Mouse (Mus musculus): ENCODE measurements around the gene Impg1. TPM values are rescaled to one million over a fixed set of nuclear protein-coding genes. Genes with fewer than 3 reads are reported as not detected.
A peak's percentile ranks its signal among the peaks of the same experiment; 100 is the strongest.

The Impg1 gene
- polyA plus RNA-seq (2015; fragmentation: Nextera tagmentation; extraction: Ambion mirVana), result not detected in 2 replicates

DNA sequence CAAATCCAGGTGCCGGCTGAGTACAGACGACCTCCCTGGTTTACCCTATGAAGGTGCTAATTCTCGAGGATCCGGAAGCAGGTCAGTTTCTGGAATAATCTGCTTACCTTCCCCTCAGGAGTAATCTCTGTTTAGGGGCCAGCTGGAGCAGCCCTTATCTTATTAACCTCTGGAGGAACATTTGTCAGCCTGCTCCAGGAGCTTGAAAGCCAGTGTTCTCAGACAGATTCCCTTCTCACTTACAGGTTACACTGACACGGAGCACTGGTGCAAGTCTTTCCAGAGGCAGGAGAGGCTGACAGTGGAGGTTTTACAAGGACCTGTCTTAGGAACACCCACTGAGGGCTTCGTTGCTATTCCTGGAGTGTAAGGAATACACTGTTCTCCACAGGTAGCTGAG lies at the start of gene Impg1:
Gene Impg1 (minus strand): TSS at position 101 of the 400 bp plus-strand sequence.
- no peak within 1 kb of the TSS for H3K27ac ChIP-seq
- H3K27me3 ChIP-seq, result no peaks in the 10 kb centered on the region
- no peak within 1 kb of the TSS for H3K4me3 ChIP-seq
- no peak within 1 kb of the TSS for H3K4me2 ChIP-seq
- H3K9ac ChIP-seq, result no peak within 1 kb of the TSS
- no peak for ATAC-seq (ENCODE audit: low FRiP score)
- no peaks in the 10 kb centered on the region for H3K36me3 ChIP-seq
- H3K9me3 ChIP-seq, result no peaks in the 10 kb centered on the region
- 63% methylated on average over 6 of the region's 6 CpGs for WGBS
- H3K4me1 ChIP-seq (replicated peaks), result 0 out of 2 replicates have a peak, but pooled peaks cover 3% of the 10 kb centered on the region

DNA sequence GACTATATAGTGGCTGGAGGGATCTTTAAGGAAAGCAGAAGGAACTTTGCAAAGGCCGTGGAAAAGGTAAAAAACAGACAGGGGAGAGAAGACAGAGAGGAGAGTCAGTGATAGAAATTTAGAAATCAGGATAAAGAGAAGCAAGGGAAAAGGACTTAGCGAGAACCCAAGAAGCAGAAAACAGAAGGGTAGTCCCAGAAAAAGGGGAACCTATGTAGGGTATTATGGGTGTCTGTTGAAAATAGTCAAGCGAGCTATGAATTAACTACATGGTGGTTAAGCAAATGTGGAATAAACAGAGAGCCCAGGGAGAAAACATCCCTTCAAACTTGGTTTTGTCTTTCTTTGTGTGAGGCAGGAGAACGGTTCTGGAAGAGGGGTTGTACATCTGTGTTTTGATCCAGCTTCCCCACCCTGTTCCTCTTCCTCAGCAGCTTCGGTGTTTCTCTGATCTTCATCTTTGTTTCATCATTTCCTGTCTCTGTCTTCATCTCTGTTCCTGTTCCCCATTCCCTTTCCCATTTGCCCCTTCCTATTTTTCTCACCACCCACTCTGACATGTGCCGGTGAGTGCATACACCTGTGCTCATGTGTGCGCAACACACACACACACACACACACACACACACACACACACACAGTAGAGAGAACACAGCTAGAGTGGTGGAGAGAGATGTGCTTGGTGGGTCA lies 44.3 kb upstream of the Impg1 start:
- no peak overlapping the region for H3K4me3 ChIP-seq
- no peaks in the 10 kb centered on the region for H3K27me3 ChIP-seq

DNA sequence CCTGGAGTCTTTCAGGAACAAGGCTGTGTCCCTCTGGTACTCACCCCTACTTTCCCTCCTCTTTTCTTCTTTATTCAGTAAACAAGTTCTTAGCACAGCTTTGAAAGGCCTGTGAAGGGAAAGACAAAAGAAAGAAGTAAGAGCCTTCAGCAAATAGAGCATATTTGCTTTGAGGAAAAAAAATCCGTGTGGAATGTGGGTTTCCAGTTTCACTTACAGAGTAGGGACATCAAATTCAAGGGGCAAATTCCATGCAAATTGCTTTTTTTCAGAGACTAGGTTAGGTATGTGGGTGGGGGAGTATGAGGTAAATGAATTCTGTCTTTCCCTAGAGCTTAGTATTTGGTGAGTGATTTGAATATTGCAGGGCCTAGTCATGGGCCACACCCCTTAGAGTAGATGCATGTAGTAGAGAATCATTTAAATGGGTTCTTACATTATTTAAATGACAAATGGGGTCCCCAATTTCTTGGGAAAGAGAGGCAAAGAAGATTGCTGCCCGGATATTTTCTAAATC lies 39.3 kb upstream of the Impg1 start:
- Histone ChIP-seq H3K4me2 (no peak overlapping the region), H3K9me3 (no peaks in the 10 kb centered on the region), H3K9ac (no peak overlapping the region), H3K4me1 (replicated peaks) (no peaks in the 10 kb centered on the region), H3K27me3 (no peaks in the 10 kb centered on the region), H3K27ac (no peak overlapping the region), H3K4me3 (no peak overlapping the region), H3K36me3 (no peaks in the 10 kb centered on the region)
- ATAC-seq (ENCODE audit: low FRiP score), result no peak
- 51% methylated on average over 2 of the region's 2 CpGs for WGBS

More for the DNA sequence above, 44.3 kb upstream of the Impg1 start:
- no peak overlapping the region for H3K27ac ChIP-seq
- H3K36me3 ChIP-seq, result no peaks in the 10 kb centered on the region
- H3K9ac ChIP-seq, result no peak overlapping the region
- no peaks in the 10 kb centered on the region for H3K4me1 ChIP-seq (replicated peaks)
- 90% methylated on average over 7 of the region's 7 CpGs for WGBS
- H3K9me3 ChIP-seq, result no peaks in the 10 kb centered on the region
- H3K4me2 ChIP-seq, result no peak overlapping the region
- ATAC-seq (ENCODE audit: low FRiP score), result no peak

DNA sequence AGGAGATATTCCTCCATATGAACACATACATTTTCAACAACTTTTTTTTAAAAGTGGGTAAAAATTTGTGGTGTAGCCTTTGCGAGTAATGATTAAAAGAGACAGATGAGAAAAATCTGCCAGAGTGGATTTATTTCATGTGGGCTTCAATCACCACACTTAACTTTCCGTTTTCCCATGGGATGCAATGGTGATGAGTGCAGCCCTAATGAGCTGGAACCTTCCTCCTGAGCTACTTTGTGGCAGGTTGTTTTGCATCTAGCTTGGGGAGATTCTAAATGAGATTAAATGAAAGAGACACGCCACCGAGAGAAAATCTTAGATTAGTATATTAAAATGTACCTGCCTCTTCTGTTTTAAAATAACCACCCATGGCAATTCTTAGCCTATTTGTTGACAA lies 26.3 kb upstream of the Impg1 start:
- Histone ChIP-seq H3K9ac (no peak overlapping the region), H3K4me3 (no peak overlapping the region), H3K27me3 (no peaks in the 10 kb centered on the region), H3K4me2 (no peak overlapping the region), H3K9me3 (no peaks in the 10 kb centered on the region), H3K27ac (no peak overlapping the region), H3K36me3 (no peaks in the 10 kb centered on the region), H3K4me1 (replicated peaks) (no peaks in the 10 kb centered on the region)
- 65% methylated on average over 4 of the region's 4 CpGs for WGBS
- no peak for ATAC-seq (ENCODE audit: low FRiP score)

DNA sequence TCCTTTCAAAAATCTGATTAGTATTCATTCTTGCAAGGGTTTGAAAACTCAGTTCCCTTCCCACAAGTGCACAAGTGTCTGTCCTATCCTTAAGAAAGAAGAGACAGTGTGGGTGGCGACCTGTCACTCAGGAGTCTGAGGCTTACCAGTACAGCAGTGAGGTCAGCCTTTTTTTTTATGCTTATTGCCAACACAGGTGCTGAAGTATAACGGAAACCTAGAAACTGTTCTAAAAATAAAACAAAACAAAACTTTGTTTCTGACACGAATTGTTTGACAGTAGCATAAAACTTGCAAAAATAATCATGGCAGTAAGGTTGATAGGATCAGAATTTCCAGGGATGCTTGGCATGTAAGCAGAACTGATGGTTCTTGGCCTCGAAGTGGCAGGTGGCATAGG lies 4.9 kb downstream of the Impg1 start:
- no peak for ATAC-seq (ENCODE audit: low FRiP score)
- H3K27me3 ChIP-seq, result no peaks in the 10 kb centered on the region
- WGBS, result 81% methylated on average over 4 of the region's 4 CpGs

DNA sequence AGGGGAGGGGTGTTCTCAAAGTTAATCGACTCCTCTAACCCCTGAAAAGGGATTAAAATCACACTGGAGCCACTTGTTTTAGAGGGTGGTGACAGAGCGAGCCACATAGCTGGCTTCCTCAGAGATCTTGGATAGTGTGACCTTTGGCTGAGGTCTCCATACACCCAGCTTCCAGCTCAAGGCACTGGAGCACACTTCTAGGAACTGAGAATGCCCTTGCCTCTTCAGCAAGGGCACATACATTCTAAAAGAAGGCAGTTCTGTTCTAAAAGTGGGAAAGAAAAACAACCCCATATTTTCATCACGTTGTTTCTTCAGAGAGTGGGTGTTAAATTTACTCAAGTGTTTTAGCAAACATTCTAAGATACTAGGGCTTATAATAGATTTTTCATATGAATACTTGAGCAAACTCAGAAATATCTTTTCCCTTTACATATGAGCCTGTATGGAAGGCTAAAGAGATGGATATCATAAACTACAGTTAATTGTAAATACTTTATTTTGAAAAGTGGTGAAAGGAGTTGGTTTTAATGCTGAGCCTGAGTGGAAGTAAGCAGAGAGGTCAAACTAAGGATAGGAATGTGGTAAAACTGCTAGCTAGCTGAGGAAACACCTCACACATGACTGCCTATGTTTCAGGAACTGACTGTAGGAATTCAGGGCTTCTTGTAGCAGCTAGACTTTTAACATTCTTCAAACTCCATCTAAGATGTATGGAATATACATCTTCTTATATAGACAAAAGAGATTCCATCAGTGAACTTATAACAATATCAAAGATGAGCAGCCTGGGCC lies 14.6 kb downstream of the Impg1 start:
- H3K9ac ChIP-seq, result no peak overlapping the region
- WGBS, result 61% methylated on average over 3 of the region's 3 CpGs
- no peak for ATAC-seq (ENCODE audit: low FRiP score)

More for the DNA sequence above, 4.9 kb downstream of the Impg1 start:
- Histone ChIP-seq H3K4me3 (no peak overlapping the region), H3K9me3 (no peaks in the 10 kb centered on the region), H3K4me1 (replicated peaks) (0 out of 2 replicates have a peak, but pooled peaks cover under 1% of the 10 kb centered on the region), H3K4me2 (no peak overlapping the region), H3K27ac (no peak overlapping the region), H3K9ac (no peak overlapping the region), H3K36me3 (no peaks in the 10 kb centered on the region)

DNA sequence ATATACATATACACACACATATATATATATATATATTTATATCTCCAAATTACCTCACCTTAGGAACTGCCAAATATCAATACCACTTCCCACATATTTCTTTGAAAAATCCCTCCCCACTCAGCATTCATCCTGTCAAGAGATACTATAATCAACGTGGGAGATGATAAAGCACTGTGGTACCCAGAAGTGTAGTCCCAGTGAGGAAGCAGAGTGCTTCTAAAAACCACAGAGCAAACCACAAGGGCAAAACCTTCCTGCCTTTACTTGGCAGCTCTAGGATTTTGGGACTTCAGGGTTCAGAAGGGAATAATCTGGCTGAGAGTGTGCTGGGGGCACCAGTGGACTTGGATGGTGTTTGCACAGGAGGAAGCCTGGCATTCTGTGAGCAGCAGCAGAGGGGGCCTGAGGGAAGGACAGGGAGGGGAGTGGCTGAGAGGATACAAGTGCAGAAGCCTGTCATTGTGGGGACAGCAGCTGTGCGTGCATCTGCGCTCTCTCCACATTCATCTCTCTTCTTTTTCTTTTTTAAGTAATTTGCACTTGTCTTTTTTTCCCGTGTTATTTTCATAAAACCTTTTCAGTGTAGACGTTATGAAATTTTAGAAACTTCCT lies 24.1 kb downstream of the Impg1 start:
- no peak overlapping the region for H3K4me2 ChIP-seq
- H3K27ac ChIP-seq, result no peak overlapping the region
- no peaks in the 10 kb centered on the region for H3K36me3 ChIP-seq
- no peak for ATAC-seq (ENCODE audit: low FRiP score)
- H3K27me3 ChIP-seq, result no peaks in the 10 kb centered on the region
- H3K4me1 ChIP-seq (replicated peaks), result no peaks in the 10 kb centered on the region
- H3K9ac ChIP-seq, result no peak overlapping the region
- H3K9me3 ChIP-seq, result no peaks in the 10 kb centered on the region
- H3K4me3 ChIP-seq, result no peak overlapping the region
- 65% methylated on average over 5 of the region's 5 CpGs for WGBS

More for the DNA sequence above, 14.6 kb downstream of the Impg1 start:
- Histone ChIP-seq H3K4me2 (no peak overlapping the region), H3K27ac (no peak overlapping the region), H3K36me3 (no peaks in the 10 kb centered on the region), H3K27me3 (no peaks in the 10 kb centered on the region), H3K9me3 (no peaks in the 10 kb centered on the region), H3K4me3 (no peak overlapping the region), H3K4me1 (replicated peaks) (no peaks in the 10 kb centered on the region)

DNA sequence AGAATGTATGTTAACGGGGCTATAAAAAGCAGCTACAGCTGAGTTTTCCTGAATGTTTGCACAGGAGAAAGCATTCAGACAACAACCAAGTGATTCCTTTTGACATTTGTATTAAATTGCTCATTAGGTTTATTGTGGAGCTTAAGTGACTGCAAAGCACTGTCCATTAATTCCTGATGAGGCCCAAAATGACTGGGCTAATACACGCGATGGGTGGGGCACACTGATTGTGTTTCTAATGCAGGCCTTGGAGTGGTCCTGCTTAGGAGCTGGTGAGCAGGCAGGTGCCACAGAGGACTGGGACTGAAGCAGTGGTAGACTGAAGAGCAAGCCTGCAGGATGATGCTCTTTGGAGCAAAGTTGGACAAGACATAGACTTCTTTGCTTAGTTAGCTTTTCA lies 73.9 kb downstream of the Impg1 start:
- H3K9ac ChIP-seq, result no peak overlapping the region
- H3K9me3 ChIP-seq, result no peaks in the 10 kb centered on the region
- no peak overlapping the region for H3K4me2 ChIP-seq
- WGBS, result 53% methylated on average over 3 of the region's 3 CpGs
- H3K36me3 ChIP-seq, result no peaks in the 10 kb centered on the region
- no peak overlapping the region for H3K27ac ChIP-seq
- no peaks in the 10 kb centered on the region for H3K27me3 ChIP-seq
- peaks cover 8% of the 10 kb centered on the region; the same call in 1 of the 2 replicates for H3K4me1 ChIP-seq (replicated peaks)
- no peak overlapping the region for H3K4me3 ChIP-seq
- ATAC-seq (ENCODE audit: low FRiP score), result 0 out of 2 replicates have a peak, but pooled peaks have one; percentile 57

DNA sequence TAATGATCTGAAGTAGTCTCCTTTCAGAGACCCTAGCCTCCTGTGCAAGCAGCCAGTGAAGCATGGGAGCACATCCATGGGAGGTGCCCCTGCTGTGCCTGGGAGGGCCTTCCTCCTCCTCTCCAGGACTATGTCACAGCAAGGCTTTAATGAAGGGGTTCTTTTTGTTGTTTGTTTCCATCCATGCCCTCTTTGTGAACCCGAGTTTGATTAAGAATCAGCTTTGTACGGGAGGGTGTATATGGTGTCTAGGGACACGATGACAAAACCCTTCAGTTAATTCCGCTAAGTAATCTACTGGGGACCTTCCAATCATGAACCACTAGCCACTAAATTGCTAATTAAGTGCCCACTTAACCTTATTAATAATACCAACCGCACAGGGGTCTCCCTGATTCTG lies 74.3 kb downstream of the Impg1 start:
- H3K4me2 ChIP-seq, result no peak overlapping the region
- H3K4me1 ChIP-seq (replicated peaks), result peaks cover 8% of the 10 kb centered on the region; the same call in 1 of the 2 replicates
- H3K9me3 ChIP-seq, result no peaks in the 10 kb centered on the region
- H3K9ac ChIP-seq, result no peak overlapping the region
- ATAC-seq (ENCODE audit: low FRiP score), result peak; percentile 67; the same call in 1 of the 2 replicates
- WGBS, result 32% methylated on average over 5 of the region's 5 CpGs
- H3K27ac ChIP-seq, result no peak overlapping the region
- H3K36me3 ChIP-seq, result no peaks in the 10 kb centered on the region
- H3K4me3 ChIP-seq, result no peak overlapping the region
- H3K27me3 ChIP-seq, result no peaks in the 10 kb centered on the region

DNA sequence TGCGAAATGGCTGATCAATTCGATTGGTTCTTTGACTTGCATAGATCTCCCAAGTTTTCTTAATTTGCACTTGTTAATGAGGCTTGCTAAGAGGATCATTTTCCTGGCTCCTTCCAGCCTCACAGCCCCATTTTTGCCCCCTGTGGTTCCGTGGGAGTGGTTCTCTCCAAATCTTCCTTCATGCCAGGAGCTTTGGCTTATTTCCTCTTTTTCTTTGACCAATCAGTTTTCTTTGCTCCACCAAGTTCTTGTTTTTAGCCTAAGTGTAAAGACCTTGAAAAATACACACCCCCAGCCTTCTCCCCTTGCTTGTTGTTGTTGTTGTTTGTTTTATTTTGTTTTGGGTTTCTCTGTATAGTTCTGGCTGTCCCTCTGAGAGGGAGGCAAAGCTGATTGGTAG lies 77.4 kb downstream of the Impg1 start:
- Histone ChIP-seq H3K4me1 (replicated peaks) (peaks cover 8% of the 10 kb centered on the region; the same call in 1 of the 2 replicates), H3K4me2 (no peak overlapping the region), H3K9me3 (no peaks in the 10 kb centered on the region), H3K36me3 (no peaks in the 10 kb centered on the region), H3K9ac (no peak overlapping the region), H3K27ac (no peak overlapping the region), H3K4me3 (no peak overlapping the region), H3K27me3 (no peaks in the 10 kb centered on the region)
- 91% methylated on average over 3 of the region's 3 CpGs for WGBS
- ATAC-seq (ENCODE audit: low FRiP score), result no peak

DNA sequence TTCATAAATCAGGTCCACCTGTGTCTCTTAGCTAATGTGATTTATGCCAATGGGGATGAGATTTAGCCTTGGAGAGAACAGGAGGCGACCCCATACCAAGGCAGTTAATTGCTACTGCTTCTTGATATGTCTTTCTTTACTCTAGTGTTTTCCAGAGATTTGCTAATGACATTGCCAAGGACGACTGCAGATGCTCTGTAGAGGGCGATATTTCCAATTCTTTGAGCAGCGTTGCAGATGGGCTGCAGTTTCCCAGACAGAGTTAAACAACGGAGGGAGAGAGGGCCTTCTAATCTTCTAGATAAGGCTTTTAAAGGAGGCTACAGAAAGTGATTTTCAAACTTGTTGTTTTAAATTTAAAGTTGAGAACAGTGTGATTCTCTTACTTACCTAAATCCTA lies 78.8 kb downstream of the Impg1 start:
- H3K4me3 ChIP-seq, result no peak overlapping the region
- H3K36me3 ChIP-seq, result no peaks in the 10 kb centered on the region
- 33% methylated on average over 5 of the region's 5 CpGs for WGBS
- no peak overlapping the region for H3K9ac ChIP-seq
- H3K4me1 ChIP-seq (replicated peaks), result peaks cover 7% of the 10 kb centered on the region; the same call in 1 of the 2 replicates
- H3K27me3 ChIP-seq, result no peaks in the 10 kb centered on the region
- H3K9me3 ChIP-seq, result no peaks in the 10 kb centered on the region
- ATAC-seq (ENCODE audit: low FRiP score), result peak; percentile 40; the same call in 1 of the 2 replicates
- H3K4me2 ChIP-seq, result no peak overlapping the region
- H3K27ac ChIP-seq, result no peak overlapping the region

DNA sequence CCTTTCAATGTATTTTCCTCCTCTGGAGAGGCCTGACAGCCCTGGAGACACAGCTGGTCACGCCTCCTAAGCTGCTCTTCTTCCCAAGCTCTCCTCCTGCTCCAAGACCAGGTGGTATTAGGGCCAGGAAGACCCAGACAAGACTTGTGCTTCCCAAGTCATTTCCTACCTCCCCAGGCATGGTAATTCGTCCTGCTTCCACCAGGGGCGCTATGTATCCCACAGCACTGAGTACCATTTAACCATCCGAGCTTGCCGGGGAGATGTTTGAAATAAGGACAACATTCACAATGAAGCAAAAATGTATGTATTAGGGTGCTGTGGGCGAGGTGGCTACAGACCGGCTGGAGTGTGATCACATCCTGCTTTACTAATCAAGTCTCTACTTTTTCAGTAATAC lies 79.3 kb downstream of the Impg1 start:
- peaks cover 4% of the 10 kb centered on the region; the same call in 1 of the 2 replicates for H3K4me1 ChIP-seq (replicated peaks)
- 46% methylated on average over 7 of the region's 7 CpGs for WGBS
- no peaks in the 10 kb centered on the region for H3K9me3 ChIP-seq
- no peak overlapping the region for H3K4me3 ChIP-seq
- no peak overlapping the region for H3K27ac ChIP-seq
- peak; percentile 15; the same call in 1 of the 2 replicates for ATAC-seq (ENCODE audit: low FRiP score)
- no peak overlapping the region for H3K9ac ChIP-seq
- no peak overlapping the region for H3K4me2 ChIP-seq
- no peaks in the 10 kb centered on the region for H3K36me3 ChIP-seq
- H3K27me3 ChIP-seq, result no peaks in the 10 kb centered on the region

Data from hindbrain, embryonic 13.5 days (tissue).